Mouse (Mus musculus) megakaryocyte, embryonic 14.5 days (primary cell): ENCODE results near the gene Ltk.

Source experiments
- FLI1 ChIP-seq: IDR thresholded peaks from 2 replicates; pipeline ENCODE4 v1.6.1; 2012; ENCODE audit warnings: low read length, inconsistent platforms, mixed read lengths
- GATA1 ChIP-seq: IDR thresholded peaks from 3 replicates; pipeline ENCODE4 v1.6.1; 2012; ENCODE audit warnings: mixed read lengths, low read length, inconsistent platforms, borderline replicate concordance

DNA sequence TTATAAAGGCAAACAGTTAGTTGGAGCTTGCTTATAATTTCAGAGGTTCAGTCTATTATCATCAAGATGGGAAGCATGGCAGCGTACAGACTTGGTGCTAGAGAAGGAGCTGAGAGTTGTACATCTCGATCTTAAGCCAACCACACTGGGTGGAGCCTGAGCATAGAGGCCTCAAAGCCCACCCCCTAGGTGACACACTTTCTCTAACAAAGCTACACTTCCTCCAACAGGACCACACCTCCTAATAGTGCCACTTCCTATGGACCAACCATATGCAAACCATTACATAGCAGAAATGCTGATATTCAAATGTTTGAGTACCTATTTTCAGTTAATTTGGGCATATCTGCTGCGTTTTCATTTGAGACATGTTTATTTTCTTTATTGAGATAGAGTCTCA lies 50.2 kb downstream of the Ltk start:
- TF ChIP-seq FLI1 (no peak), GATA1 (no peak)
